Mouse (Mus musculus) heart, embryonic 12.5 days (tissue): ENCODE results near the gene Slco2a1. TPM values are rescaled to one million over a fixed set of nuclear protein-coding genes. Genes with fewer than 3 reads are reported as not detected.

Experiments
- ATAC-seq: fragments of 200-750 bp; cut with Nextera tagmentation; 2 replicates; pipeline ENCODE4 v1.8.0; 2017; ENCODE audit warnings: moderate TSS enrichment, moderate library complexity; ENCODE audit not compliant: insufficient number of reproducible peaks, low FRiP score
- H3K27ac ChIP-seq: fragments of 300-500 bp; sonication (generic); 2 replicates; pipeline ENCODE4 v1.5.1; 2016; ENCODE audit warnings: mild to moderate bottlenecking, moderate library complexity; ENCODE audit not compliant: poor library complexity, severe bottlenecking
- H3K27me3 ChIP-seq: fragments of 300-500 bp; sonication (generic); replicated peaks from 2 replicates; pipeline ENCODE4 v1.6.1; 2016; ENCODE audit warnings: mild to moderate bottlenecking, moderate library complexity
- H3K36me3 ChIP-seq: fragments of 300-500 bp; sonication (generic); 2 replicates; pipeline ENCODE4 v1.6.1; 2016; ENCODE audit warnings: mild to moderate bottlenecking, moderate library complexity
- H3K4me1 ChIP-seq: fragments of 300-500 bp; sonication (generic); replicated peaks from 2 replicates; pipeline ENCODE4 v1.6.1; 2016; ENCODE audit warnings: mild to moderate bottlenecking
- H3K4me2 ChIP-seq: fragments of 300-500 bp; sonication (generic); 2 replicates; pipeline ENCODE4 v1.6.1; 2016; ENCODE audit warnings: mild to moderate bottlenecking, moderate library complexity
- H3K4me3 ChIP-seq: fragments of 300-500 bp; sonication (generic); 2 replicates; pipeline ENCODE4 v1.5.1; 2016; ENCODE audit warnings: mild to moderate bottlenecking
- H3K9ac ChIP-seq: fragments of 300-500 bp; sonication (generic); 2 replicates; pipeline ENCODE4 v1.6.1; 2016; ENCODE audit warnings: mild to moderate bottlenecking, moderate library complexity
- H3K9me3 ChIP-seq: fragments of 300-500 bp; sonication (generic); replicated peaks from 2 replicates; pipeline ENCODE4 v1.6.1; 2016; ENCODE audit warnings: mild to moderate bottlenecking, moderate library complexity
- WGBS: fragments of 180-500 bp; shearing (Covaris S2); methylation state at CpG from one replicate; pipeline ENCODE4 v1.1.7; 2016; 5-methylcytosine and 5-hydroxymethylcytosine counted together
- polyA plus RNA-seq: library from polyadenylated mRNA; unstranded; fragments of >200 nt; fragmentation: Nextera tagmentation; extraction: Ambion mirVana; gene quantifications from 2 replicates; pipeline ENCODE4 v1.2.1, GENCODE M21; 2016

Slco2a1 gene
- polyA plus RNA-seq, 1 experiment from 2014 or later = 9.0 TPM

GRCm38 (mm10) chr9:103036971-103037391 is 48.5 kb downstream of the Slco2a1 start:
- no peak overlapping the region for H3K4me2 ChIP-seq
- no peak overlapping the region for H3K4me3 ChIP-seq
- H3K9me3 ChIP-seq = peaks cover 5% of the 10 kb centered on the region
- 59% methylated on average over 8 of the region's 8 CpGs for WGBS
- no peak overlapping the region for H3K9ac ChIP-seq
- H3K4me1 ChIP-seq = peaks cover 12% of the 10 kb centered on the region
- H3K27me3 ChIP-seq = no peaks in the 10 kb centered on the region
- ATAC-seq = no peak
- H3K36me3 ChIP-seq = no peaks in the 10 kb centered on the region
- H3K27ac ChIP-seq = no peak overlapping the region

DNA sequence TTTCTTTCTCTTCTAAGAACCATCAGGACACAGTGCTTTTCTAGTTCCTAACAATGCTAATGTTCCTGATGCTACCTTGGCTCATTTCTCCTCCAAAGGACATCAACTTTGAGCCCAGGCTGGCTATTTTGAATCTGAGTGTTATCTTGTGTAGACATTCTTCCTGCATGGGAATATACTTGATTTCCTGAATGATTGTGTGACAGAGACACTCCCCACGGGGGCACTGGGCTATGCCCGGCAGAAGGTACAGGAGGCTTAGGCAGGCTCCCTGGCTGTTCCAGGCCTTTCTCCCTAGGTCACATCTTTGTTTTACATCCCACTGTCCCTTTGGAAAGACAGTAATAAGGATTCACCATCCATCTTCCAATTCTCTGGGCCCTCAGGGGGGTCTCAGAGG is 49.8 kb downstream of the Slco2a1 start:
- no peak for ATAC-seq
- Histone ChIP-seq H3K9me3 (peaks cover 5% of the 10 kb centered on the region), H3K27me3 (no peaks in the 10 kb centered on the region), H3K36me3 (no peaks in the 10 kb centered on the region), H3K27ac (no peak overlapping the region), H3K9ac (no peak overlapping the region), H3K4me3 (no peak overlapping the region), H3K4me2 (no peak overlapping the region), H3K4me1 (peaks cover 6% of the 10 kb centered on the region; the same call in 1 of the 2 replicates)
- 51% methylated on average over 2 of the region's 2 CpGs for WGBS

DNA sequence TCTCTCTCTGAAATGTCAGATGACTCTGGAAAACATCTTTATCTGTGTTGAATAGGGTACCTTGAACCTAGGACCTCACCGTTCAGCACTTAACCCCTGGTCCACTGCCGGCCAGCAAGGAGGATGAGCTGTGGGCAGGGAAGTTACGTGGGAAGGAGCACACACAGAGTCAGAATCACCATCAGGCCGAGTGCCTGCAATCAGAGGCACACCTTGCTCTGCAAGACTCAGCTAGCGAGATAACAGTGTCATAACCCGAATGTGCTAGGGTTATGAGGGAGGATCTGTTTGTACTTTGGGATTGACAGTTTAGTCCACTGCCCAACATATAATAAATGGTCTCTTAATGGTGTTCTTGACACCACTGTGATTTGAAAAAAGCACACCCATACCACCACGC is 50.2 kb downstream of the Slco2a1 start:
- H3K9ac ChIP-seq = no peak overlapping the region
- 72% methylated on average over 7 of the region's 7 CpGs for WGBS

DNA sequence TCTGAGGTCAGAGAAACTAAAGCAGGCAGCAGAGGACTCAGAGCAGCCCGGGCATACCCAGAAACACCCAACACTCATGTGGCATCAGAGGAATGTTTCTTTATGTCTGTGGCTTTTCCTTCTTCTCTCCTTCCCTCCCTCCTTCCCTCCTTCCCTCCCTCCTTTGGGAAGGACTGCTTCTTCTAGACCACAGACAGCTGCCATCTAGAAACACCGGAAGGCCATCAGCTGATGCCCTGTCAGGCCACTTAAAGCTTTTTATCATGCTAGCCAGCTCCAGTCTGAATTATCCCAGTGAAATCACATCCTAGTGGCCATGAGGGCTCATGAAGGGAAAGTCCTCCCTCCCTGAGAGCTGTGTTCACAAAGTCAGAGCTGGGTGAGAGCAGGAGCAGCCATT is 52.1 kb downstream of the Slco2a1 start:
- H3K4me1 ChIP-seq = peaks cover 6% of the 10 kb centered on the region; the same call in 1 of the 2 replicates
- no peak overlapping the region for H3K4me3 ChIP-seq
- no peak for ATAC-seq
- H3K27ac ChIP-seq = no peak overlapping the region
- no peaks in the 10 kb centered on the region for H3K9me3 ChIP-seq
- 0 out of 2 replicates have a peak, but pooled peaks cover 3% of the 10 kb centered on the region for H3K27me3 ChIP-seq
- no peak overlapping the region for H3K4me2 ChIP-seq
- no peaks in the 10 kb centered on the region for H3K36me3 ChIP-seq
- no peak overlapping the region for H3K9ac ChIP-seq
- 69% methylated on average over 2 of the region's 2 CpGs for WGBS

More for the DNA sequence above, 50.2 kb downstream of the Slco2a1 start:
- Histone ChIP-seq H3K27ac (no peak overlapping the region), H3K4me2 (no peak overlapping the region), H3K36me3 (no peaks in the 10 kb centered on the region), H3K27me3 (0 out of 2 replicates have a peak, but pooled peaks cover 2% of the 10 kb centered on the region), H3K4me1 (peaks cover 6% of the 10 kb centered on the region; the same call in 1 of the 2 replicates), H3K4me3 (no peak overlapping the region), H3K9me3 (peaks cover 5% of the 10 kb centered on the region)
- ATAC-seq = no peak

GRCm38 (mm10) chr9:103045406-103045805 is 56.9 kb downstream of the Slco2a1 start:
- H3K27me3 ChIP-seq = 0 out of 2 replicates have a peak, but pooled peaks cover 3% of the 10 kb centered on the region
- ATAC-seq = no peak
- no peaks in the 10 kb centered on the region for H3K36me3 ChIP-seq
- no peaks in the 10 kb centered on the region for H3K4me1 ChIP-seq
- H3K9ac ChIP-seq = no peak overlapping the region
- H3K9me3 ChIP-seq = no peaks in the 10 kb centered on the region
- H3K4me2 ChIP-seq = no peak overlapping the region
- 70% methylated on average over 1 of the region's 1 CpGs for WGBS
- H3K27ac ChIP-seq = no peak overlapping the region
- H3K4me3 ChIP-seq = no peak overlapping the region

DNA sequence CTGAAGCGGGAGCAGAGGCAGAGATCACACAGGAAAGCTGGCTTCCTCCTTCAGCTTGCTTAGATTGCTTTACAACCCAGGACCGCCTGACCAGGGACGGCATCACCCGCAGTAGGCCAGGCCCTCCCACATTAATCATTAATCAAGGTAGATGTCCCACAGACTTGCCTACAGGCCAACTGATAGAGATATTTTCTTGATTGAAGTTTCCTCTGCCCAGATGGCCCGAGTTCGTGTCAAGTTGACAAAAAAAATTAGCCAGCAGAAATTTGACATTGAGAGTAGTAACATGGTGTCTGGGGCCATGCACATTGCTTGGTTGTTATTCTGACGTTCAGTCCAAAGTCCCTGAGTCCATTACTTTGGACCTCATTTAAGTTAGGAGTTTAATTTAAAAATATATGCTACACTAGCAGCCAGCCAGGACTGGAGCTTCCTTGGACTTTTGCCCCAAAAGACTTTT is 60.6 kb downstream of the Slco2a1 start:
- no peak overlapping the region for H3K4me2 ChIP-seq
- whole genome bisulfite sequencing = 56% methylated on average over 7 of the region's 7 CpGs
- no peaks in the 10 kb centered on the region for H3K36me3 ChIP-seq
- H3K4me3 ChIP-seq = no peak overlapping the region
- ATAC-seq = no peak
- no peaks in the 10 kb centered on the region for H3K9me3 ChIP-seq
- H3K27me3 ChIP-seq = no peaks in the 10 kb centered on the region
- H3K27ac ChIP-seq = no peak overlapping the region
- H3K9ac ChIP-seq = no peak overlapping the region
- H3K4me1 ChIP-seq = no peaks in the 10 kb centered on the region

GRCm38 (mm10) chr9:103053829-103054228 is 65.3 kb downstream of the Slco2a1 start:
- H3K27ac ChIP-seq = no peak overlapping the region
- no peak overlapping the region for H3K4me2 ChIP-seq
- H3K9me3 ChIP-seq = no peaks in the 10 kb centered on the region
- H3K27me3 ChIP-seq = no peaks in the 10 kb centered on the region
- 0 out of 2 replicates have a peak, but pooled peaks cover 3% of the 10 kb centered on the region for H3K4me1 ChIP-seq
- WGBS = 76% methylated on average over 7 of the region's 7 CpGs
- H3K9ac ChIP-seq = no peak overlapping the region
- no peaks in the 10 kb centered on the region for H3K36me3 ChIP-seq
- ATAC-seq = no peak
- no peak overlapping the region for H3K4me3 ChIP-seq

- Histone ChIP-seq H3K4me2 (no peak overlapping the region), H3K9ac (no peak overlapping the region), H3K4me3 (no peak overlapping the region), H3K36me3 (no peaks in the 10 kb centered on the region), H3K27me3 (no peaks in the 10 kb centered on the region), H3K4me1 (0 out of 2 replicates have a peak, but pooled peaks cover 3% of the 10 kb centered on the region), H3K9me3 (no peaks in the 10 kb centered on the region), H3K27ac (no peak overlapping the region)
- no peak for ATAC-seq
- 75% methylated on average over 11 of the region's 11 CpGs for WGBS
Observed at GRCm38 (mm10) chr9:103055061-103055460, 66.5 kb downstream of the Slco2a1 start.

DNA sequence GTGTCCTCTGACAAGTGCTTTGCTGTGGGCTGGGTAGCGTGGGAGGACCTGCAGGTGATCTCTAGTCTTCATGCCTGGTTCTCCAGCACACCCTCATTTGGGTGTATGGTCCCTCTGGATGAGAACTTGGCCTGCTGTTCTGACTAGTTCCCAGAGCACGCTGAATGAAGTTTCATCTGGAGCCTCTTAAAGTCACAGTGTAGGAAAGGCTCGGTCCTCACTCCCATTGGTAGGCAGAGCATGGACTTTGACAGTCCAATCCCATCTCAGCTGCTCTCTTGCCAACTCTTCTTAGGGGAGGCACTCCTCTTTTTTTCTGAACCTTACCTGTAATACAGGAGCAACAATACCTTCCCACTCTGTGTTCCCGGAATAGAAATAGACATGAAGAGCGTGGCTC is 67.7 kb downstream of the Slco2a1 start:
- no peak overlapping the region for H3K4me2 ChIP-seq
- 81% methylated on average over 5 of the region's 5 CpGs for WGBS
- no peak overlapping the region for H3K4me3 ChIP-seq
- H3K27ac ChIP-seq = no peak overlapping the region
- no peaks in the 10 kb centered on the region for H3K36me3 ChIP-seq
- no peaks in the 10 kb centered on the region for H3K9me3 ChIP-seq
- 0 out of 2 replicates have a peak, but pooled peaks cover 3% of the 10 kb centered on the region for H3K4me1 ChIP-seq
- H3K9ac ChIP-seq = no peak overlapping the region
- ATAC-seq = no peak
- no peaks in the 10 kb centered on the region for H3K27me3 ChIP-seq

DNA sequence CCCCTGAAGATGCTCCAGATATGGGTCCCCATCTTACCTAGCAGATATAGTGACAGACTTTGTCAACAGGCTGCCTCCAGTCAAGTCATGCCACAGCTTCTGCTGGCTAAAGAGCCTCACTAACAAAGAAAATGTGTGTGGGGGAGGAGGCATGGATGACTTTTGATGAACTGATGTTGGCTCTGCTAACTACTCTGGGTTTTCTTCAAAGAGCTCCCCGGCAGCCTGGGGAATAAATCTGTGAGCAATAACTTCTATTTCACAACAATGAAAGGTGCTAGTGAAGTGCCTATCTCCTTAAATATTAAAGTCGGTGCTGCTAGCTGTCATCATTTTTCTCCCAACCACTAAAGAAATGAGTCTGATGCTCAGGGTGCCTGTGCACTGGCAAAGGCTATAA is 72.0 kb downstream of the Slco2a1 start:
- no peaks in the 10 kb centered on the region for H3K36me3 ChIP-seq
- 74% methylated on average over 2 of the region's 2 CpGs for WGBS
- H3K27me3 ChIP-seq = no peaks in the 10 kb centered on the region
- H3K4me1 ChIP-seq = 0 out of 2 replicates have a peak, but pooled peaks cover 3% of the 10 kb centered on the region
- no peak overlapping the region for H3K4me3 ChIP-seq
- ATAC-seq = no peak
- no peaks in the 10 kb centered on the region for H3K9me3 ChIP-seq
- H3K9ac ChIP-seq = no peak overlapping the region
- H3K4me2 ChIP-seq = no peak overlapping the region
- H3K27ac ChIP-seq = no peak overlapping the region

GRCm38 (mm10) chr9:103061471-103062053 is 73.0 kb downstream of the Slco2a1 start:
- H3K4me2 ChIP-seq = no peak overlapping the region
- H3K27me3 ChIP-seq = no peaks in the 10 kb centered on the region
- no peak overlapping the region for H3K4me3 ChIP-seq
- ATAC-seq = no peak
- 0 out of 2 replicates have a peak, but pooled peaks cover 3% of the 10 kb centered on the region for H3K4me1 ChIP-seq
- H3K27ac ChIP-seq = no peak overlapping the region
- H3K36me3 ChIP-seq = no peaks in the 10 kb centered on the region
- 62% methylated on average over 5 of the region's 5 CpGs for WGBS
- no peaks in the 10 kb centered on the region for H3K9me3 ChIP-seq
- no peak overlapping the region for H3K9ac ChIP-seq

DNA sequence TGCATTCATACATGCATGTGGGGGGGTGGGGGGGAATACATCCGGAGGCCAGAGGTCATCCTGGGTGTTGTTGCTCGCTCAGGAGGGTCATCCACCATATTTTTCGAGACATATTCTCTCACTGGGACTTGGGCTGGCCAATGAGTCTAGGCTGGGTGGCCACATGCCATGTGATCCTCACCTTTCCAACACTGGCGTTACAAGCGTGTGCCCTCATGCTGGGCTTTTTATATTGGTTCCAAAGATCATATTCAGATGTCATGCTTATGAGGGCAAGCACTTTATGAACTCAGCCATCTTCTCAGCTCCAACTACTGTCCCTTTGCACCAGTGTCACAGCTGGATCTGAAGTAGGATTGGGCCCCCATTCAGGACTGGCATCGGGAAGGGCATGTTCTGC is 75.1 kb downstream of the Slco2a1 start:
- no peak for ATAC-seq
- Histone ChIP-seq H3K36me3 (no peaks in the 10 kb centered on the region), H3K4me1 (no peaks in the 10 kb centered on the region), H3K9me3 (no peaks in the 10 kb centered on the region), H3K4me3 (no peak overlapping the region), H3K27me3 (no peaks in the 10 kb centered on the region), H3K27ac (no peak overlapping the region), H3K9ac (no peak overlapping the region), H3K4me2 (no peak overlapping the region)
- WGBS = 85% methylated on average over 6 of the region's 6 CpGs
